Comparison of ENCODE assay signal across 25 mouse cellular contexts in the genomic region with DNA sequence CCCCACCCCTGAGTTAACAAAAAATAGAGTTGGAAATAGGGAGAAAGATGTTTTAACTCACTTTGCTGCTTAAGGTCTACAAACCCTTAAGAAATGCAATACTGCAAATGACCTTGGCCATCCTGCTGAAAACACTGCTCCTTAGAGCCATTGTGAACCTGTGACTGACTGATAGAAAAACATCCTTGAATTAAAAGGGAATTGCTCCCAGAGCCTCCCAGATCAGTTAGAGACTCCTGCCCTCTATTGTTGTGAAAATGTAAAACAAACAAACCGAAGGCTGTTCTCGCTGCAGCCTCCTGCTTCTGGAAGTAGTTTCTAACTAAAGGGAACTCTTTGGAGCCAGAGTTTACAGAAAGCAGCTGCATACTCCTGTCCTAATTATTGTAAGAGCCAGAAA.
DNase-seq lines count a peak whose midpoint lies in the region; ATAC-seq and TF ChIP-seq lines count a peak whose summit lies in the region.
"Had no signal": no experiment of that assay in that cellular context is flagged by ENCODE, and none has a peak within 500 bp of the region (broad histone marks: within the 10 kb centered on the region; RNA-seq: fewer than 3 reads in every experiment).

No protein-coding gene starts in this region.

- H3K36me3 ChIP-seq in heart, embryonic 10.5 days, result no peaks in the 10 kb centered on the region
- no peaks in the 10 kb centered on the region for H3K36me3 ChIP-seq in heart, embryonic 12.5 days
- H3K36me3 ChIP-seq in midbrain, embryonic 10.5 days, result no peaks in the 10 kb centered on the region
- no peaks in the 10 kb centered on the region for H3K36me3 ChIP-seq in midbrain, embryonic 13.5 days
- H3K36me3 ChIP-seq: limb, embryonic 12.5 days; liver, embryonic 15.5 days; lung, embryonic 15.5 days had no signal

- no peak for TF ChIP-seq CTCF in brain, embryonic 14.5 days (IDR thresholded peaks at IDR 0.05; ENCODE audit: borderline replicate concordance, extremely low read depth, insufficient read depth, insufficient read length)

- ATAC-seq in heart, embryonic 12.5 days (ENCODE audit: insufficient number of reproducible peaks, low FRiP score), result no peak
- no peak for ATAC-seq in midbrain, embryonic 13.5 days
- ATAC-seq: CD4-positive, CD25-positive, alpha-beta regulatory T cell, adult 4 months; intestine, postnatal 0 days; Patski had no signal

- H3K9ac ChIP-seq in heart, embryonic 12.5 days, result no peak overlapping the region
- H3K9ac ChIP-seq in midbrain, embryonic 13.5 days (replicated peaks), result no peak overlapping the region
- H3K9ac ChIP-seq: limb, embryonic 12.5 days; liver, embryonic 15.5 days; lung, embryonic 15.5 days had no signal

- 15% methylated on average over 2 of the region's 2 CpGs for WGBS in heart, embryonic 10.5 days
- WGBS in heart, embryonic 12.5 days, result 21% methylated on average over 2 of the region's 2 CpGs
- 3% methylated on average over 2 of the region's 2 CpGs for whole genome bisulfite sequencing in midbrain, embryonic 10.5 days
- WGBS in midbrain, embryonic 13.5 days, result 9% methylated on average over 2 of the region's 2 CpGs

- H3K27me3 ChIP-seq in heart, embryonic 10.5 days (ENCODE audit: insufficient read depth, poor library complexity, severe bottlenecking), result peaks cover 48% of the 10 kb centered on the region
- H3K27me3 ChIP-seq in heart, embryonic 12.5 days (replicated peaks), result peaks cover 46% of the 10 kb centered on the region
- peaks cover 83% of the 10 kb centered on the region for H3K27me3 ChIP-seq in midbrain, embryonic 10.5 days (ENCODE audit: low read depth, poor library complexity, severe bottlenecking)
- H3K27me3 ChIP-seq in midbrain, embryonic 13.5 days, result peaks cover 49% of the 10 kb centered on the region

- H3K4me2 ChIP-seq in heart, embryonic 12.5 days, result no peak overlapping the region
- H3K4me2 ChIP-seq in midbrain, embryonic 13.5 days (replicated peaks), result no peak overlapping the region
- H3K4me2 ChIP-seq: limb, embryonic 12.5 days; liver, embryonic 15.5 days; lung, embryonic 15.5 days had no signal

- H3K9me3 ChIP-seq in heart, embryonic 10.5 days, result no peaks in the 10 kb centered on the region
- H3K9me3 ChIP-seq in heart, embryonic 12.5 days (replicated peaks), result no peaks in the 10 kb centered on the region
- no peaks in the 10 kb centered on the region for H3K9me3 ChIP-seq in midbrain, embryonic 10.5 days (replicated peaks)
- H3K9me3 ChIP-seq in midbrain, embryonic 13.5 days, result no peaks in the 10 kb centered on the region
- H3K9me3 ChIP-seq: limb, embryonic 12.5 days; liver, embryonic 15.5 days; lung, embryonic 15.5 days had no signal

- no peak for TF ChIP-seq POLR2A in brain, embryonic 14.5 days (IDR thresholded peaks at IDR 0.05; ENCODE audit: borderline replicate concordance, extremely low read depth, insufficient read depth, insufficient read length, poor library complexity, severe bottlenecking)

- DNase-seq in heart, embryonic 10.5 days (ENCODE audit: low spot score), result no peak
- DNase-seq in midbrain, embryonic 10.5 days (ENCODE audit: low spot score), result no peak
- DNase-seq in ES-CJ7 (ENCODE audit: low read depth, low spot score), result peak; percentile 80
- DNase-seq in brain, embryonic 14.5 days (ENCODE audit: low read depth), result peak; percentile 41
- no peak for DNase-seq in cerebellum, postnatal 25 days
- DNase-seq: adrenal gland, postnatal 36 days; cerebellum, adult 2 months; cerebellum, postnatal 14 days; gastrocnemius, postnatal 14 days; heart, postnatal 4 days; kidney, adult 9 months; kidney, postnatal 14 days; right cerebral cortex, adult 18-20 months; spleen, adult 18-20 months; thymus, postnatal 14 days had no signal

- H3K27ac ChIP-seq in heart, embryonic 10.5 days, result 0 out of 2 replicates have a peak overlapping the region, but pooled peaks have one; percentile 8
- no peak overlapping the region for H3K27ac ChIP-seq in heart, embryonic 12.5 days (ENCODE audit: poor library complexity, severe bottlenecking)
- peak overlapping the region; percentile 87 for H3K27ac ChIP-seq in midbrain, embryonic 10.5 days (replicated peaks)
- no peak overlapping the region for H3K27ac ChIP-seq in midbrain, embryonic 13.5 days
- H3K27ac ChIP-seq: left cerebral cortex, adult 2 months; limb, embryonic 12.5 days; liver, embryonic 15.5 days; lung, embryonic 15.5 days had no signal

- peaks cover 24% of the 10 kb centered on the region for H3K4me1 ChIP-seq in heart, embryonic 10.5 days
- peaks cover 11% of the 10 kb centered on the region for H3K4me1 ChIP-seq in heart, embryonic 12.5 days (replicated peaks)
- peaks cover 60% of the 10 kb centered on the region for H3K4me1 ChIP-seq in midbrain, embryonic 10.5 days
- H3K4me1 ChIP-seq in midbrain, embryonic 13.5 days (replicated peaks), result peaks cover 36% of the 10 kb centered on the region
- H3K4me1 ChIP-seq: limb, embryonic 12.5 days; liver, embryonic 15.5 days; lung, embryonic 15.5 days had no signal

- H3K4me3 ChIP-seq in heart, embryonic 10.5 days, result no peak overlapping the region
- H3K4me3 ChIP-seq in heart, embryonic 12.5 days, result no peak overlapping the region
- H3K4me3 ChIP-seq in midbrain, embryonic 10.5 days, result no peak overlapping the region
- H3K4me3 ChIP-seq in midbrain, embryonic 13.5 days (replicated peaks), result no peak overlapping the region
- H3K4me3 ChIP-seq: erythroblast, embryonic 14.5 days; left cerebral cortex, adult 2 months; limb, embryonic 12.5 days; liver, embryonic 15.5 days; lung, embryonic 15.5 days had no signal

Comparison
In these comparisons a context has a peak if more than half of its experiments do, and no peak if none do; other contexts are left out.
1. H3K27ac ChIP-seq: peak in heart, embryonic 10.5 days (single experiment) and midbrain, embryonic 10.5 days (single experiment); none in heart, embryonic 12.5 days (single experiment) and midbrain, embryonic 13.5 days (single experiment).
2. DNase-seq: peak in ES-CJ7 (single experiment) and brain, embryonic 14.5 days (single experiment); none in heart, embryonic 10.5 days (single experiment), midbrain, embryonic 10.5 days (single experiment) and cerebellum, postnatal 25 days (0 of 2).